Mouse (Mus musculus) E14TG2a.4 (cell line): ENCODE measurements around the gene Stx18.

Experiments
- H3K27me3 ChIP-seq: 2 replicates; pipeline ENCODE4 v1.6.1; 2014; ENCODE audit warnings: low read length, control low read depth; ENCODE audit not compliant: insufficient read depth
- H3K36me3 ChIP-seq: 2 replicates; pipeline ENCODE4 v1.6.1; 2014; ENCODE audit warnings: low read length, control low read depth; ENCODE audit not compliant: insufficient read depth
- H3K4me1 ChIP-seq: replicated peaks from 2 replicates; pipeline ENCODE4 v1.6.1; 2014; ENCODE audit warnings: low read depth, low read length, control low read depth
- H3K4me3 ChIP-seq: replicated peaks from 2 replicates; pipeline ENCODE4 v1.5.1; 2014; ENCODE audit warnings: mild to moderate bottlenecking, low read length
- H3K9me3 ChIP-seq: 2 replicates; pipeline ENCODE4 v1.6.1; 2014; ENCODE audit warnings: low read length, control low read depth
- CTCF ChIP-seq: conservative IDR thresholded peaks from 2 replicates; pipeline ENCODE4 v1.5.1; 2014; ENCODE audit warnings: low read length
- NANOG ChIP-seq: IDR thresholded peaks from 2 replicates; pipeline ENCODE4 v1.6.1; 2014; ENCODE audit warnings: borderline replicate concordance, low read length, mixed read lengths
- POU5F1 ChIP-seq: IDR thresholded peaks from 2 replicates; pipeline ENCODE4 v1.6.1; 2014; ENCODE audit warnings: low read length, borderline replicate concordance

Gene Stx18

DNA sequence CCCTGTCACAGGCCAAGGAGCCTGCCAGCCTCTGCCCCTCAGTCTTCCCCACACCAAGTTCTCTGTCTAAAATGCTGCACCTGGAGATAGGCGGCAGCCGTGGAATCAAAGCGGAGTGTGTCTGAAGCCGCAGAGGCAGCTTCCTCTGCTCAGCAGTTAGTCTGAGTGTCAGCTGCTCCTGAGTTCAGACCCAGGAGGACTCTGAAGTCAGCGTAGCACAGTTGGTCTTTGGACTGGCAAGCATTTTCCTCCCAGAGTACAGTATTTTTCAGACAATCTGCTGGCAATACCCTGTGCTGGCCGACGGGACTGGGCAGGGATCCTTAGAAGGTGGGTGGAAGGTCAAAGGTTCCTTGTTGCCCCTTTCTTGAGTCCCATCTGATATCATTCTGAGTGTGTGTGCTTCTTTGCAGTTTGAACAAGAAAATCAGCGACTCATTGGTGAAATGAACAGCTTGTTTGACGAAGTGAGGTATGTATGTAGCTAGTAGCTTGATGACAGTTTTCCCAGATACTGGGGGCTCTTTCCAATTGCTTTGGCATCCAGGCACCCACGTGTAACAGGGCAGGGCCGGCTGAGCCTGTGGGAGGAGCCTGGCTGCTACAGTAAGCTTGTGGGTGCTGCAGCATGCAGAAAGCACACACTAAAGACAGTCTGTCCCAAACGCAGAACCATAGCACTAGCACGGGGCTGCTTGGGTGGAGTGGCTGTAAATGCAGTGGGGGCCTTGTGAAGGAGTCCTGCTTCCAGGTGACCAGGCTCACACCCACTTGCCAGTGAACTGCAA is 88.2 kb downstream of the Stx18 start:
- Histone ChIP-seq H3K36me3 (peaks cover 33% of the 10 kb centered on the region), H3K27me3 (no peaks in the 10 kb centered on the region), H3K4me1 (no peaks in the 10 kb centered on the region), H3K9me3 (peaks cover 56% of the 10 kb centered on the region), H3K4me3 (no peak overlapping the region)
- TF ChIP-seq POU5F1 = no peak
- no peak for TF ChIP-seq CTCF

DNA sequence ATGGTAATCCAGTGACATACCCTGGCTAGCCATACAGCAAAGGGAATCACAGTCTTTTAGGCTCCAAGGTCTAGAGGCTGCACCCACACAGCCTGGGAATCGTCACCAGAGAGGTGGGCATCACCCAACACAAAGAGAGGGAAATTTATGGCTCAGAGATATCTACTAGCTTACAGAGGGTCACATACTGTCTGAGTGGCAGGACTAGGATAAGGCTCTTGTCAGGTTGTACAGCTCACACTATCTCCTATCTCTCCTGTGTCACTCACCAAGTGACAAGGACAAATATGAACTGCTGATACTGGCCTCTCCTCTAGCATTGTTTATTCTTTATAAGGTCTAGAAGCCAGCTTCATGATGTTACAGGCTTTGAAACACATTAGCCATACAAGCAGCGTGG is 90.8 kb downstream of the Stx18 start:
- TF ChIP-seq CTCF (no peak), POU5F1 (no peak), NANOG (no peak)
- Histone ChIP-seq H3K4me3 (no peak overlapping the region), H3K36me3 (peaks cover 31% of the 10 kb centered on the region), H3K27me3 (no peaks in the 10 kb centered on the region), H3K9me3 (peaks cover 58% of the 10 kb centered on the region), H3K4me1 (no peaks in the 10 kb centered on the region)

DNA sequence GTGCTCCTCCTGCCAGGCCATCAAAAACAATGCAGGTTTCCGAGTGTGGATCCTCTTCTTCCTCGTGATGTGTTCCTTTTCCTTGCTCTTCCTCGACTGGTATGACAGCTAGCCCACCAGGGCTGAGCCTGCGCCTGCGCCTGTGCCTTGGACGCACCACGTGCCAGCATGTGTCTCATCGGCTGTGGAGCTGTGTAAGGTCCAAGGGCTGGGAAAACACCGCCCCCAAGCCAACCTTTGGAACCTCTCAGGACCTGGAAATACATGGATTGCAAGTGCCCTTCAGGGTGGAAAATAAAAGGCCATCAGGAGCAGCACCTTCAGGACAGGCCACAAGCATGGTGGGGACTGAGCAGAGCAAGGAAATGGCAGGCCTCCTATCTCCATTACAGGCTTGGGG is 97.7 kb downstream of the Stx18 start:
- peaks cover 38% of the 10 kb centered on the region for H3K9me3 ChIP-seq
- H3K36me3 ChIP-seq = peaks cover 18% of the 10 kb centered on the region
- TF ChIP-seq POU5F1 (no peak), NANOG (no peak), CTCF (no peak)
- no peaks in the 10 kb centered on the region for H3K27me3 ChIP-seq
- no peak overlapping the region for H3K4me3 ChIP-seq
- H3K4me1 ChIP-seq = no peaks in the 10 kb centered on the region

DNA sequence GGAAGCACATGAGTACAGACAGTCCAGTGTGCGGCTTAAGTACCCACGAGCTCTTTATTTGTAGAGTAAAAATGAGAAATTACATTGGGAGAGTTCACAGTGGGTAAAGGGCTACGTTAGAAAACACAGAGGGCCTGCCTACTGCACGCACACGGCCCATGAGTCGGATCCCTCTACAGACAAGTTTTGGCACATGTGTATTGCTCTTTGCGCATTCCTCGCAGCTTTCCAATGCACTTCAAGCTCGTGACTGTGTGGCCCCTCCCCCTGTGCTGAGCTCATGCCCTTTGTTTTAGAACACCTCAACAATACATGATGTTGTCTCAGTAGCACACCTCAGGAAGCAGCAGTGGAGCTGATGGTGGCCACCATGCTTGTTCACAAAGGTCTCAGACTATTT is 98.6 kb downstream of the Stx18 start:
- Histone ChIP-seq H3K36me3 (peaks cover 18% of the 10 kb centered on the region), H3K4me1 (no peaks in the 10 kb centered on the region), H3K4me3 (no peak overlapping the region), H3K9me3 (peaks cover 38% of the 10 kb centered on the region), H3K27me3 (no peaks in the 10 kb centered on the region)
- TF ChIP-seq CTCF = no peak
- no peak for TF ChIP-seq NANOG
- TF ChIP-seq POU5F1 = no peak

DNA sequence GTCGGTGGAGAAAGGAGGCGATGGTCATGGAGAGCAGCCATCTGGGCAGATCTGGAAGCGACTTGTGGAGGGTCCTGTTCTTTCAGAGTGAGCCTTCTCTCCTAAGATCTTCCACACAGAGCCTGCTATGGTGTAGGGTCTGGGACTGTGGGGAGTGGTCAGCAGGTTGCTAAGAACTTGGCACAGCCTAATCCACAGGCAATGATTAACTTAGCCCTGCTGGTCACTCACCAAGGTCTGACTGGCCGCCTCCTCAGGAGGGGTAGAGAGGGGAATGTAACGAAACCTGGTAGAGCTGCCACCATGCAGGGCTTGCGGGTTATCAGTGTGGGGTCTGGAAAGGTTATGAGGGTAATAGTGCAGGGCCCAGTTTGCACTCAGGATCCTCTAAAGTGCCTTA is 102.4 kb downstream of the Stx18 start:
- no peak overlapping the region for H3K4me3 ChIP-seq
- no peaks in the 10 kb centered on the region; the same call in 1 of the 2 replicates for H3K27me3 ChIP-seq
- TF ChIP-seq NANOG (no peak), CTCF (no peak), POU5F1 (no peak)
- H3K36me3 ChIP-seq = peaks cover 11% of the 10 kb centered on the region
- peaks cover 19% of the 10 kb centered on the region for H3K9me3 ChIP-seq
- no peaks in the 10 kb centered on the region for H3K4me1 ChIP-seq

DNA sequence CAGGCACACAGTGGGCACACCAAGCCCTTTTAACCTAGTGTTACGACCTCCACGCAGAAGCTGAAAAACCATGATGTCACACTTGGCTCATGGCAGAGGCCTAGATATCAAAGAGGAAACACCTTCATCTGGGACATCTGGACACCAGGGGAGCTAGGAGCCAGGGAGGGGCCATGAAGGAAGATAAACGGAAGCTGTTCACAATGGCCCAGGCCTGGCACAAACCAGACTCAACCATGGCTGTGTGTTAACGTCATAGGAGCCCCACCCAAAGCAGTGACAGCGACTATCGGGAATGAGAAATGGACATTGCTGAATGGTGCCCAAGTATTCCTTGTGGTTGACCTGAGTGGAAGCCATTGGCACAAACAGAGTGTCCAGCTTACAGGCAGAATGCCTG is 108.0 kb downstream of the Stx18 start:
- no peaks in the 10 kb centered on the region; the same call in 1 of the 2 replicates for H3K27me3 ChIP-seq
- H3K9me3 ChIP-seq = no peaks in the 10 kb centered on the region
- H3K4me1 ChIP-seq = no peaks in the 10 kb centered on the region
- TF ChIP-seq POU5F1 (no peak), CTCF (no peak), NANOG (no peak)
- H3K36me3 ChIP-seq = no peaks in the 10 kb centered on the region
- no peak overlapping the region for H3K4me3 ChIP-seq

DNA sequence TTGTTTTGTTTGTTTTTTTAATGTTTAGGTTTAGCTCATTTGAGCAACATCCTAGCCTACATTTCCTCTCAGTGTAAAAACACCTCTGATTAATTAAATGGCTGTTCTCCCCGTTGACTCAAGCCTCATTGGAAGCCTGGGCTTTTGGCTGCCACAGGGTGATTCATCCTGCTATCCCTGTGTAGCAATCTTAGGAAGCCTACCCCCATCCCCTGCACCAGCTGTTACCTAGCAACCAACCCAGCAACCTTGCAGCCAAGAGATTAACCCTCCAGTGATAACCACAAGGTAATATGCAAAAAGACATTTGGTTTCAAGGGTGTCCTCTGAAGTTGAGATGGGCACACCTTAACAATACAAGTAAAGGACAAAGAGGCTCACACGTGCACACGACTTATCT is 112.7 kb downstream of the Stx18 start:
- peaks cover 17% of the 10 kb centered on the region for H3K9me3 ChIP-seq

DNA sequence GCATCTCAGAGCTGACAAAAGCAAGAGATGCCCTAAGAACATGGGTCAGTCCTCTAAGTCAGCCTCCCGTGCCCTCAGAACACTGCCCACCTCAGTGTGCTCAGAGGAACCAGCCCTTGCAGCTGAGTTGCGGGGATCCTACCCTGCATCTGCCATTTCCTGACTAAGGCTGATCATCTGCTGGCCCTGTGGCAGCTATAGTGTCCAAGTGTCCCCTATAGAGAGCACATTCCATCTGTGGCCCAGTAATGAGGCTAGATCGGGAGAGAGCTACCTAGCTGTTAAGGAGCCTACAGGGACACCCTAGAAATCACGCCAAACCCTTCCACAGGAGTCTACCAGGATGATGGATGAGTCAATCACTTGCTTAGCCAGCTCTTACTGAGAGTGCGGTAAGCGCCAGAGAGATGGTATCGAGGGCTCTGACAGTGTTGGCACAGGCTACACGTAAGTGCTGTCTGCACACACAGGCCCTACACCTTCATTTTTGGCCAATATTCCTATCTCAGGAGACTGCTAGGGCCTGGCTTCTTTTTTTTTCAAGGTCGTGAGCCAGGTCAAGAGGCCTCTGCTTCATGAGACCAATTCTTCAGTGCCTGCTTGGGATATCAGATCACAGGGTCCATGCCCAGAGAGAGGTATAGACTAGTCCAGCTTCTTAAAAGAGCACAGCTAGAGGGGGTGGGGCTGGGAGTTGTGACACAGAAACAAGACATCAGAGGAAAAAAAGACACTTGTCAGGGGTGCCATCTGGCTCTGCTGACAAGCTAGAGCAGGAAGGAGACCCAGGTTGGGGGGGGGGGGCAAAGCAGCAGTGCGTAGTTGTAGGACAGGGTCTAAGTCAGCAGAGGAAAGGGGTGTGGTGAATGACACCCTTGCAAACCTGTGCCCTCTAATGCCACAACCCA is 113.9 kb downstream of the Stx18 start:
- Histone ChIP-seq H3K36me3 (no peaks in the 10 kb centered on the region), H3K27me3 (peaks cover 27% of the 10 kb centered on the region), H3K4me1 (no peaks in the 10 kb centered on the region), H3K9me3 (peaks cover 17% of the 10 kb centered on the region), H3K4me3 (no peak overlapping the region)
- TF ChIP-seq NANOG (no peak), CTCF (no peak), POU5F1 (no peak)

More for the DNA sequence above, 112.7 kb downstream of the Stx18 start:
- no peak for TF ChIP-seq NANOG
- TF ChIP-seq CTCF = no peak
- no peak for TF ChIP-seq POU5F1
- Histone ChIP-seq H3K4me1 (no peaks in the 10 kb centered on the region), H3K36me3 (no peaks in the 10 kb centered on the region), H3K27me3 (peaks cover 15% of the 10 kb centered on the region), H3K4me3 (no peak overlapping the region)

DNA sequence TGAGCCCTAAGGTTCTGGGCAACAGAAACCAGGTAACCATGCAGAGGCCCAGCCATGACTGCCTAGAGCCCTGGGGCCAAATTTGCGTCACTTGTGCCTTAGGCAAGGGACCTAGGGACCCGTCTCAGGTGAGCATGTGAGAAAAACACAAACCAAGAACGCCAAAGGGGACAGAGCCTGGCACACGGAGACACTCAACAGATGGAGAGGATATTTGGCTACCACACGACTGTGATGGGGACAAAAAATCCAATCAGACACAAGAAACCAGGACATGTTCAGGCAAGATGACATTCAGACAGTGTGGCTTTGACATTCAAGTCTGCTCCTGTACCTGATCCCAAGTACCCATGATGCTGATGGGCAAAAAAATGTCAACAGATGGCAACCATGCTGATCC is 115.1 kb downstream of the Stx18 start:
- Histone ChIP-seq H3K36me3 (no peaks in the 10 kb centered on the region), H3K4me3 (no peak overlapping the region), H3K9me3 (peaks cover 17% of the 10 kb centered on the region), H3K4me1 (peaks cover 3% of the 10 kb centered on the region), H3K27me3 (peaks cover 38% of the 10 kb centered on the region)
- TF ChIP-seq POU5F1 (no peak), CTCF (no peak), NANOG (no peak)
